Mouse (Mus musculus): ENCODE measurements around the gene Tiam2.
"Not testable (repeated sequence)": the region's sequence is repeated elsewhere in the genome, so short reads cannot be mapped to it uniquely, and the experiment has no call there.

Gene Tiam2

GRCm38 (mm10) chr17:3344872-3345271 is 18.5 kb downstream of the Tiam2 start:
- no peak for DNase-seq (ENCODE audit: low read depth)

- no peak for DNase-seq (ENCODE audit: low read depth)
Observed at GRCm38 (mm10) chr17:3345276-3345885, 19.0 kb downstream of the Tiam2 start.

GRCm38 (mm10) chr17:3347800-3348199 is 21.4 kb downstream of the Tiam2 start:
- DNase-seq (ENCODE audit: low read depth): no peak

GRCm38 (mm10) chr17:3349331-3349730 is 23.0 kb downstream of the Tiam2 start:
- DNase-seq (ENCODE audit: low read depth): no peak

DNA sequence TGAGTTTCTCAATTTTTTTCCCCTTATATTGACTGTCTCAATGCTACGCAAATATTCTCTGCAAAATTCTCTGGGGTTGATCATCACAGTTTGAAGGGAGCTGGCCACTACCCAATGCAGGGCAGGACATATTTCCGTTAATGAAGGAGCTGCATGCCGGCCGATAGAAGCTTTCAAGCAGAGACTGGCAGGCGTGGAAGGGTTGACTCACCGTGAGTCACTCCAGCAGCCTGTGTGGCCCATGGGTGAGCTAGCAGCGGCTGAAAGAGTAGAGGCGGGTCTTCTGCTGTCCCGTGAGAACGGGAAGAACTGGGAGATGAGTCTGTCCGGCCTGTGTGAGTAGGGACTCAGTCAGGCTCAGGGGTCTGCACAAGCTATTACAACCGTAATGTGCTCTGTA is 23.6 kb downstream of the Tiam2 start:
- peak; percentile 94 for DNase-seq (ENCODE audit: low read depth)

- DNase-seq (ENCODE audit: low read depth): no peak
Observed at GRCm38 (mm10) chr17:3350405-3350804, 24.0 kb downstream of the Tiam2 start.

DNA sequence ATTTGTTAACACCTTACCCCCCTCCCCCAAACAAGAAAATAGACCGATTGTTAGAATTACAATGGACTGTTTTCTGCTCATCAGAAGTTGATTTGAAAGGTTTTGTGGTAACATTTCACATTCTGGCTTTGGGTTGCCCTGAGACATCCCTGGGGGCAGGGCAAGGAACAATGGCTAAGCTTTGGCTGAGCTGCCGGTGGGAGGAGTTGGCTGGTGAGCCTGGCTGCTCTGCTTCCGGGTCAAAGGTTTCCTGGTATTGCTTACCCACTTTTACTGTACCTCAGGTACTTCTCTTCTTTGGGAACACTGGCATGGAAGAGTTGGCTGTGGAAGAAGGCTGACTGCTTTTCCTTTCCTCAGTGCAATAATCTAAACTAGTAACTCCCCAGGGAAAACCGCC is 25.3 kb downstream of the Tiam2 start:
- DNase-seq (ENCODE audit: low read depth): no peak

DNA sequence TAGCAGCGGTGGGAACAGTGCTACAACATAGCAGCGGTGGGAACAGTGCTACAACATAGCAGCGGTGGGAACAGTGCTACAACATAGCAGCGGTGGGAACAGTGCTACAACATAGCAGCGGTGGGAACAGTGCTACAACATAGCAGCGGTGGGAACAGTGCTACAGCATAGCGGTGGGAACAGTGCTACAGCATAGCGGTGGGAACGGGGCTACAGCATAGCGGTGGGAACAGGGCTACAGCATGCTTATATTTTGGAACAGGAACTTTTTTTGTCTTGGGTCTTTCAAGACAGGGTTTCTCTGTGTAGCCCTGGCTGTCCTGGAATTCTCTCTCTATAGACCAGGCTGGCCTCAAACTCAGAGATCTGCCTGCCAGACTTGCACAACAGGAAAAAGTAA is 26.8 kb downstream of the Tiam2 start:
- DNase-seq (ENCODE audit: low read depth): not testable (repeated sequence)

GRCm38 (mm10) chr17:3354856-3355255 is 28.5 kb downstream of the Tiam2 start:
- no peak for DNase-seq (ENCODE audit: low read depth)

GRCm38 (mm10) chr17:3356633-3357365 is 30.4 kb downstream of the Tiam2 start:
- DNase-seq (ENCODE audit: low read depth): no peak

GRCm38 (mm10) chr17:3360236-3360635 is 33.9 kb downstream of the Tiam2 start:
- DNase-seq (ENCODE audit: low read depth): no peak

- DNase-seq (ENCODE audit: low read depth): no peak
Observed at GRCm38 (mm10) chr17:3361751-3362150, 35.4 kb downstream of the Tiam2 start.

DNA sequence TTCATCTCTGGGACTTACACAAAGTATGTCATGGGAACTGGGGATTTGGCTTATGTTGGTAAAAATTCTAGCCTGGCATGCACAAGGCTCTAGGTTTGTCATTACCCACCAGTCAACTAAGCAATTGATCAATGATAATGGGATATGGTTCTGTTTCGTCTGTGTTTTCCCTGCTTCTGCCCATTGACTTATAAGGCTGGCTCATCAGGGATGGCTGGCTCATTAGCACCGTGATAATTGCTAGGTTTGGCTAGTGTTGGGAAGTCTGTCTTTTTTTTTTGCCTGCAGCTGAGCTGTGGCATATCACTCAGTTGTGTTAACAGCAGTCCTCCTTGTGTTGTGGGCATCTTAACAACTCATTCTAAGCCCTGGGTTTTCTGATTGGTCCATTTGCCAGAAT is 36.8 kb downstream of the Tiam2 start:
- DNase-seq (ENCODE audit: low read depth): no peak

- DNase-seq (ENCODE audit: low read depth): no peak
Observed at GRCm38 (mm10) chr17:3366741-3367140, 40.4 kb downstream of the Tiam2 start.

GRCm38 (mm10) chr17:3368386-3368785 is 42.0 kb downstream of the Tiam2 start:
- no peak for DNase-seq (ENCODE audit: low read depth)

DNA sequence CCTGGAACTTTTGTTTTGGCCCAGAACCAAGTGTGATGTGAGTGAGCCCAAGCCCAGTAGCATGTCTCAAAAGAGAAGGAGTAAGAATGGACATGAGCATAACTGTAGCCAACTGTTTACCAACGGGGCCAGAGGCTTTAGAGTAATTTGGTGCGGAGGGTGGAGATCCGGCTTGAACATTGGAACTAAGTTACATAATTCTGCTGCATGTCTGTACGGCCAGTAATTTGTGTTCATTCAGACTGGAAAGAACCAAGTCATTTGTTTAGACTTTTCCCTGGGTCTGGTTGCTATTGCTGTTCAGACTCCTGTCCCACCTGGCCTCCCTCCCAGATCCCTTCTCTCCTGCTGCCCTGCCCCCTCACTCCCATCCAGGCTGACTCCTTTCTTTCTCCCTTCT is 43.3 kb downstream of the Tiam2 start:
- peak; percentile 75 for DNase-seq (ENCODE audit: low read depth)

DNA sequence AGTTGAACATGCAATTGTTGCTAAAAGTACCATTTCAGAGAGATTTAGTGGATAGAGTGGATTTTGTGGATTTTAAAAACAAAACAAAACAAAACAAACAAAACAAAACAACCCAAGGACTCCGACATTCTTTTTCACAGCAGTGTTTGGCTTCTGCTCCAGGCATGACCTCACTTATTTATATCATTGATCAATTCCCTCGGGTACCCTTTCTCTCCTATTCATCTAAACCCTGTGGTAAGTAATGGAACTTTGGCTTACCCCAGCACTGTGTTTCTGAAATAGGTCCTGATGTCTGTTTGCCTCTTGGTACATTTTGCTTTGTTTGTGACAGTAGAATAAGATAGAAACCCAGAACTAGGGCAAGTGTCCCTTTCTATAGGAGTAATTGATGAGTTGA is 52.2 kb downstream of the Tiam2 start:
- DNase-seq (ENCODE audit: low read depth): no peak

- no peak for DNase-seq (ENCODE audit: low read depth)
Observed at GRCm38 (mm10) chr17:3379753-3380588, 53.6 kb downstream of the Tiam2 start.

DNA sequence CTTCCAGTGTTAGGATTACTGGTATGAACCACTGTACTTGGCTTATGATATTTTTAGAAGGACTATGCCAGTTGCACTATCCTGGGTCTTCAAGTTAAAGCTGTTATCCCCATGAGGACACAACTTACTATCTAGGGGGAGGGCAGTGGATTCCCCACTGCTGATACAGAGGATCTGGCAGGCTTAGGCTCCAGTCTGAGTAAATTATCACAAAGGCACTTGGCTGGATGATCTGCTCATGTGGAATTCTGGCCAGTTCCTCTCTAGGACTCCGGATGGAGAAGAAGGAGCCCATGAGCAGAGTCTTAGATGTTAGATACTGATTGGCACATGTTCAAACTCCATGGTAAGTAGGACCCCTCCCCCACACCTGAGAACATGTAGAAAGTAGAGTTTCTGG is 59.0 kb downstream of the Tiam2 start:
- DNase-seq (ENCODE audit: low read depth): no peak

GRCm38 (mm10) chr17:3387819-3388218 is 61.4 kb downstream of the Tiam2 start:
- no peak for DNase-seq (ENCODE audit: low read depth)

GRCm38 (mm10) chr17:3389741-3390140 is 63.4 kb downstream of the Tiam2 start:
- no peak for DNase-seq (ENCODE audit: low read depth)

DNA sequence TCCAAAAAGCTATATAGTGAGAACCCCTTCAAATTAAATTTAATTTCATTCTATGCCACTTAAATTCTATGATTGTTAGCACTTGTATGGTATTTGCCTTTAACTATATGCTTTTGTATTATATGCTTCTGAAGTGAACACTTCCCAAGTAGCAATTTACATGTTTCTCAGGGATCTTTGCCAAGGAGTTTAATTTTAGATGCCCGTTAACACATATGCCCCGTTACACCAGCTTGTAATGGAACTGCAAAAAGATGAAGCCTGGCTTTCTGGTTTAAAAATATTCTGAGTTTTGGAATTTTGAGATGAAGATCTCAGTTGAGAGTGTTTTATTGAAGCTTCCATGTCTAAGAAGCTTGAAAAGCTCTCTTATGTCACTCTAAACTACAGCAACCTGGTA is 67.6 kb downstream of the Tiam2 start:
- DNase-seq (ENCODE audit: low read depth): no peak

- DNase-seq (ENCODE audit: low read depth): no peak
Observed at GRCm38 (mm10) chr17:3394985-3395384, 68.6 kb downstream of the Tiam2 start.

Measured in fibroblast of lung, adult 2 months (primary cell).